ENCODE assay signal across 9 mouse cellular contexts in the genomic region with DNA sequence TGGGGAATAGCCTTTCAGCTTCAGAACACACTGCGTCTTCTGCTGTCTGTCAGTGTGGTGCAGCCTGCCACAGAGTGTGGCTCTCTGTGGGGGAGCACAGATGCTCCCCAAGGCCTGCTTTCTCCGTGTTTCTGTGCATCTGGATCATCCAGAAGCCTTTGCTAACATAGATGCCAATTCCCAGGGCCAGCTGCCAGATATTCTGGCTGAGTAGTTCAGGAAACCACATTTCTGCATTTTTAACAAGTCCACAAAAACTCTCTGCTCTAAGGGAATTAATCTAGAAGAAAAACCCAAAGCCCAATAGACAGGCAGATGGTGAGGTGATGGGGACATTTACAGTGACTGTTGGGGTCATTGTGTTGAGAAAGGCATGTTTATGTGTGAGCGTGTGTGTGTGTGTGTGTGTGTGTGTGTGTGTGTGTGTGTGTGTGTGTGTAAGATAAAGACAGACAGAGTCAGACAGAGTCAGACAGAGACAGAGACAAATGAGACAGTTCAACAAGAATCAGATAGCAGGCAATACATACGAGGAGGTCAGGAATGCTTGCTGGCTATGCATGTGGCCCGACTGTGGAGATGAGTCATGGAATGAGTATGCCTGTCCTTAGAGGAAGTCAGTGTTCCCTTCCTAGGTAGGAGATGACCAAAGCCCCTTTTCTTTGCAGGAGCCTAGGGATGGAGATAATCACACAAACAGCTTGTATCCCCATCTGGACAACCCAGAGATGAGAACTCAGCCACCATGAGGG.
A peak's percentile ranks its signal among the peaks of the same experiment; 100 is the strongest.
DNase-seq lines count a peak whose midpoint lies in the region; ATAC-seq lines count a peak whose summit lies in the region.
"Had no signal": no experiment of that assay in that cellular context is flagged by ENCODE, and none has a peak within 500 bp of the region (broad histone marks: within the 10 kb centered on the region; RNA-seq: fewer than 3 reads in every experiment).

No protein-coding gene starts in this region.

- H3K36me3 ChIP-seq in hindbrain, embryonic 13.5 days, result no peaks in the 10 kb centered on the region
- H3K36me3 ChIP-seq in hindbrain, embryonic 11.5 days (ENCODE audit: control insufficient read depth, insufficient read depth, low read length), result no peaks in the 10 kb centered on the region
- H3K36me3 ChIP-seq: limb, embryonic 15.5 days had no signal

- intact Hi-C loops in left cerebral cortex, postnatal 14 days (cut with DNase I), result no loop called here

- no peak overlapping the region for H3K4me3 ChIP-seq in hindbrain, embryonic 13.5 days
- H3K4me3 ChIP-seq in hindbrain, embryonic 11.5 days (ENCODE audit: low read depth, low read length), result no peak overlapping the region
- H3K4me3 ChIP-seq: limb, embryonic 15.5 days had no signal

- 0 out of 2 replicates have a peak overlapping the region, but pooled peaks have one; percentile 23 for H3K27ac ChIP-seq in hindbrain, embryonic 13.5 days
- no peak overlapping the region for H3K27ac ChIP-seq in hindbrain, embryonic 11.5 days (ENCODE audit: low read depth, low read length)
- H3K27ac ChIP-seq: limb, embryonic 15.5 days had no signal

- ATAC-seq in hindbrain, embryonic 13.5 days (ENCODE audit: low FRiP score), result no peak
- no peak for ATAC-seq in hindbrain, embryonic 11.5 days (ENCODE audit: low FRiP score)

- no peaks in the 10 kb centered on the region for H3K27me3 ChIP-seq in hindbrain, embryonic 13.5 days
- no peaks in the 10 kb centered on the region for H3K27me3 ChIP-seq in hindbrain, embryonic 11.5 days (ENCODE audit: control insufficient read depth, insufficient read depth, low read length)
- H3K27me3 ChIP-seq: limb, embryonic 15.5 days had no signal

- H3K4me2 ChIP-seq in hindbrain, embryonic 13.5 days, result no peak overlapping the region
- no peak overlapping the region for H3K4me2 ChIP-seq in hindbrain, embryonic 11.5 days (replicated peaks; ENCODE audit: low read depth, low read length)
- H3K4me2 ChIP-seq: limb, embryonic 15.5 days had no signal

- no peak overlapping the region for H3K9ac ChIP-seq in hindbrain, embryonic 13.5 days
- no peak overlapping the region for H3K9ac ChIP-seq in hindbrain, embryonic 11.5 days (ENCODE audit: low read depth, low read length)
- H3K9ac ChIP-seq: limb, embryonic 15.5 days had no signal

- no peaks in the 10 kb centered on the region for H3K9me3 ChIP-seq in hindbrain, embryonic 13.5 days
- no peaks in the 10 kb centered on the region for H3K9me3 ChIP-seq in hindbrain, embryonic 11.5 days (ENCODE audit: control insufficient read depth, low read length)
- H3K9me3 ChIP-seq: limb, embryonic 15.5 days had no signal

- DNase-seq in hindbrain, embryonic 11.5 days (ENCODE audit: low spot score), result no peak
- DNase-seq in adipocyte (ENCODE audit: low spot score), result peak; percentile 64
- DNase-seq in frontal cortex, adult 2 months (ENCODE audit: extremely low spot score in 1 of 2, low spot score in 1 of 2), result peak; percentile 20 to 79
- peak; percentile 69 to 74 for DNase-seq in left cerebral cortex, postnatal 14 days (ENCODE audit: low spot score in 2 of 2)
- no peak for DNase-seq in spleen, postnatal 36 days (ENCODE audit: low spot score in 2 of 2)
- no peak for DNase-seq in retina, embryonic 14.5 days (ENCODE audit: low spot score)
- DNase-seq in embryo, embryonic 10.5 days (ENCODE audit: low spot score), result no peak

- 50% methylated on average over 5 of the region's 5 CpGs for WGBS in hindbrain, embryonic 13.5 days
- 63% methylated on average over 5 of the region's 5 CpGs for WGBS in hindbrain, embryonic 11.5 days

- H3K4me1 ChIP-seq in hindbrain, embryonic 13.5 days (replicated peaks), result peaks cover 6% of the 10 kb centered on the region; the same call in 1 of the 2 replicates
- H3K4me1 ChIP-seq in hindbrain, embryonic 11.5 days (replicated peaks; ENCODE audit: control insufficient read depth, insufficient read depth, low read length), result no peaks in the 10 kb centered on the region

Comparison
In these comparisons a context has a peak if more than half of its experiments do, and no peak if none do; other contexts are left out.
1. DNase-seq: peak in adipocyte (single experiment), frontal cortex, adult 2 months (2 of 2) and left cerebral cortex, postnatal 14 days (2 of 2); none in hindbrain, embryonic 11.5 days (single experiment), spleen, postnatal 36 days (0 of 2), retina, embryonic 14.5 days (single experiment) and embryo, embryonic 10.5 days (single experiment).